Mouse (Mus musculus) cortical plate, adult 2 months (tissue): ENCODE measurements around the gene Iqub. TPM values are rescaled to one million over a fixed set of nuclear protein-coding genes. Genes with fewer than 3 reads are reported as not detected.

Experiments
- H3K27ac ChIP-seq: fragments of 200-500 bp; 2 replicates; pipeline ENCODE4 v1.5.1; 2012; ENCODE audit warnings: low read length, control low read depth, inconsistent platforms; ENCODE audit not compliant: insufficient read depth
- H3K4me1 ChIP-seq: fragments of 200-500 bp; 2 replicates; pipeline ENCODE4 v1.6.1; 2011; ENCODE audit warnings: low read length; ENCODE audit not compliant: control insufficient read depth, insufficient read depth
- H3K4me3 ChIP-seq: fragments of 200-500 bp; 2 replicates; pipeline ENCODE4 v1.5.1; 2011; ENCODE audit warnings: mild to moderate bottlenecking, low read length, control low read depth; ENCODE audit not compliant: insufficient read depth
- CTCF ChIP-seq: fragments of 200-500 bp; IDR thresholded peaks from 2 replicates; pipeline ENCODE4 v1.5.1; 2011; ENCODE audit warnings: mild to moderate bottlenecking, control low read depth, low read length; ENCODE audit not compliant: insufficient read depth; ENCODE audit errors: extremely low read depth
- POLR2A ChIP-seq: fragments of 200-500 bp; IDR thresholded peaks from 2 replicates; pipeline ENCODE4 v1.6.1; 2011; ENCODE audit warnings: mild to moderate bottlenecking, low read length, control low read depth; ENCODE audit not compliant: insufficient read depth; ENCODE audit errors: extremely low read depth
- polyA plus RNA-seq: library from polyadenylated mRNA; depleted of rRNA; stranded (reverse); fragments of >200 nt; gene quantifications from 2 replicates; pipeline ENCODE4 v1.2.3, GENCODE M21; 2012; rRNA removed

Iqub gene
- 0.74 and 0.98 TPM in 2 replicates for polyA plus RNA-seq

- no peak for TF ChIP-seq CTCF
- no peak for TF ChIP-seq POLR2A
- H3K4me3 ChIP-seq = 0 out of 2 replicates have a peak within 1 kb of the TSS, but pooled peaks have one; percentile 1
- H3K27ac ChIP-seq = 0 out of 2 replicates have a peak within 1 kb of the TSS, but pooled peaks have one; percentile 8
Observed at GRCm38 (mm10) chr6:24514552-24515284, at the start of gene Iqub. Iqub (minus strand) TSS chr6:24515067.

GRCm38 (mm10) chr6:24564081-24564480 lies 49.2 kb upstream of the Iqub start:
- TF ChIP-seq POLR2A = no peak
- no peak for TF ChIP-seq CTCF
- Histone ChIP-seq H3K4me1 (no peaks in the 10 kb centered on the region), H3K4me3 (no peak overlapping the region), H3K27ac (no peak overlapping the region)

More at GRCm38 (mm10) chr6:24514552-24515284, at the start of gene Iqub:
- H3K4me1 ChIP-seq = no peaks in the 10 kb centered on the region; the same call in 1 of the 2 replicates

- Histone ChIP-seq H3K27ac (no peak overlapping the region), H3K4me3 (no peak overlapping the region), H3K4me1 (peaks cover 5% of the 10 kb centered on the region; the same call in 1 of the 2 replicates)
- TF ChIP-seq CTCF (no peak), POLR2A (no peak)
Observed at GRCm38 (mm10) chr6:24555488-24555887, 40.6 kb upstream of the Iqub start.

GRCm38 (mm10) chr6:24554427-24555086 lies 39.7 kb upstream of the Iqub start:
- no peak overlapping the region for H3K4me3 ChIP-seq
- TF ChIP-seq CTCF = no peak
- no peak for TF ChIP-seq POLR2A
- H3K4me1 ChIP-seq = peaks cover 5% of the 10 kb centered on the region; the same call in 1 of the 2 replicates
- H3K27ac ChIP-seq = no peak overlapping the region

- no peak overlapping the region for H3K27ac ChIP-seq
- no peak overlapping the region for H3K4me3 ChIP-seq
- H3K4me1 ChIP-seq = peaks cover 5% of the 10 kb centered on the region; the same call in 1 of the 2 replicates
- TF ChIP-seq CTCF (no peak), POLR2A (no peak)
Observed at GRCm38 (mm10) chr6:24552046-24552445, 37.2 kb upstream of the Iqub start.

GRCm38 (mm10) chr6:24549801-24550200 lies 34.9 kb upstream of the Iqub start:
- no peak for TF ChIP-seq CTCF
- no peak for TF ChIP-seq POLR2A
- Histone ChIP-seq H3K4me1 (peaks cover 2% of the 10 kb centered on the region; the same call in 1 of the 2 replicates), H3K4me3 (no peak overlapping the region), H3K27ac (no peak overlapping the region)

GRCm38 (mm10) chr6:24546716-24547420 lies 32.0 kb upstream of the Iqub start:
- Histone ChIP-seq H3K27ac (no peak overlapping the region), H3K4me1 (no peaks in the 10 kb centered on the region), H3K4me3 (no peak overlapping the region)
- TF ChIP-seq POLR2A (no peak), CTCF (no peak)

GRCm38 (mm10) chr6:24543119-24543591 lies 28.3 kb upstream of the Iqub start:
- TF ChIP-seq CTCF = no peak
- no peak for TF ChIP-seq POLR2A
- H3K4me3 ChIP-seq = no peak overlapping the region
- no peaks in the 10 kb centered on the region for H3K4me1 ChIP-seq
- no peak overlapping the region for H3K27ac ChIP-seq

- Histone ChIP-seq H3K4me3 (no peak overlapping the region), H3K4me1 (no peaks in the 10 kb centered on the region), H3K27ac (no peak overlapping the region)
- TF ChIP-seq CTCF (no peak), POLR2A (no peak)
Observed at GRCm38 (mm10) chr6:24542393-24542792, 27.5 kb upstream of the Iqub start.

- Histone ChIP-seq H3K27ac (no peak overlapping the region), H3K4me3 (no peak overlapping the region), H3K4me1 (no peaks in the 10 kb centered on the region)
- TF ChIP-seq CTCF = no peak
- TF ChIP-seq POLR2A = no peak
Observed at GRCm38 (mm10) chr6:24540106-24540505, 25.2 kb upstream of the Iqub start.
